Mouse (Mus musculus): ENCODE data around the gene Bicral.
"Not testable (repeated sequence)": the region's sequence is repeated elsewhere in the genome, so short reads cannot be mapped to it uniquely, and the experiment has no call there.

The Bicral gene

DNA sequence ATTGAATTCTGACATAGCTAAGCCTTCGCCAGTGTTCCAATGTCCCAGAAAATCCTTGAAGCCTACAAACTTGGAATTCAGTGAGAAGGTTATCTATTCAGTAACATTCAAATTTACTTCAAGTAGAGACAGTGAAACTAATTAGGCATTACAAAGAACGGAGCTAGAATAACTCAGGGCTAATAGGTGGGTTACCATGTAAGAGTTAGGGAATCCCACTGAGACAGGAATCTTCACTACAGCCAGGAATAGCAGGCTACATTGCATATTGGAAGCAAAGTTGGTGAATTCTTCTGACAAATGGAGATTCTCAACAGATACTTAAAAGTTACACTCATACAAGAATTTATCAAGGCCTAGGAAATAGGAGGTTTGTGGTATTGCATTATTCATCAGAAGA lies 70.3 kb downstream of the Bicral start:
- DNase-seq: not testable (repeated sequence)

DNA sequence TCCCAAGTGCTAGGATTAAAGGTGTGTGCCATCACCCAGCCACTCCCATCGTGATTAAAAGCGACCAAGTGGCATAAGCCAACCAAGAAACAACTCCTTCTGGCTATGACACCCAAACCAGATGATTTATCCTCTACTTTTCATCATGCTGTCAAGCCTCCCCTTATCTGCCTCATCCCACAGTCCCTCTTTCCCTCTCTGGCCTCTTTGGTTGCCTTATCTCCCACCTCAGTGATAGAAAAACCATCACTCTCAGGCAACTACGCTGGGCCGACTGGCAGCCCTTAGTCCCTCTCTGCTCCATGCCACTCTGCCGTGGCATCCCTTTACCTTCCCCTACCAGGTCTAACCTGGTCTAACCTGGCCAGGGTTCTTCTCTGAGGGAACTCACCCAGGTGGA lies 71.3 kb downstream of the Bicral start:
- DNase-seq: no peak

DNA sequence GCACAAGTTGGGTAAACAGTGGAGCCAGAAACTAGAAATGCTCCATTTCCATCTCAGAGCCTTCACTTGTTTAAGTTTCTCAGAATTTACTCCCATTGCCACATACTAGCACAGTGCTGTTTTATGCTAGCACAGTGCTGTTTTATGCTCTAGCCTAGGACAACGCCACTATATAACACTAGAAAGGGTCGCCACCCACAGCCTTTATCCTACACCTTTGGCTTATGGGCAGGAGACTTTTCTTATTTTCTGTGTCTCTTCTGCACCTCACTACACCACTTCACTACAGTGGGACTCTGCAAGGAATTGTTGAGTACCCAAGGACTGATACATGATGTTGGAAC lies 75.1 kb downstream of the Bicral start:
- no peak for DNase-seq

DNA sequence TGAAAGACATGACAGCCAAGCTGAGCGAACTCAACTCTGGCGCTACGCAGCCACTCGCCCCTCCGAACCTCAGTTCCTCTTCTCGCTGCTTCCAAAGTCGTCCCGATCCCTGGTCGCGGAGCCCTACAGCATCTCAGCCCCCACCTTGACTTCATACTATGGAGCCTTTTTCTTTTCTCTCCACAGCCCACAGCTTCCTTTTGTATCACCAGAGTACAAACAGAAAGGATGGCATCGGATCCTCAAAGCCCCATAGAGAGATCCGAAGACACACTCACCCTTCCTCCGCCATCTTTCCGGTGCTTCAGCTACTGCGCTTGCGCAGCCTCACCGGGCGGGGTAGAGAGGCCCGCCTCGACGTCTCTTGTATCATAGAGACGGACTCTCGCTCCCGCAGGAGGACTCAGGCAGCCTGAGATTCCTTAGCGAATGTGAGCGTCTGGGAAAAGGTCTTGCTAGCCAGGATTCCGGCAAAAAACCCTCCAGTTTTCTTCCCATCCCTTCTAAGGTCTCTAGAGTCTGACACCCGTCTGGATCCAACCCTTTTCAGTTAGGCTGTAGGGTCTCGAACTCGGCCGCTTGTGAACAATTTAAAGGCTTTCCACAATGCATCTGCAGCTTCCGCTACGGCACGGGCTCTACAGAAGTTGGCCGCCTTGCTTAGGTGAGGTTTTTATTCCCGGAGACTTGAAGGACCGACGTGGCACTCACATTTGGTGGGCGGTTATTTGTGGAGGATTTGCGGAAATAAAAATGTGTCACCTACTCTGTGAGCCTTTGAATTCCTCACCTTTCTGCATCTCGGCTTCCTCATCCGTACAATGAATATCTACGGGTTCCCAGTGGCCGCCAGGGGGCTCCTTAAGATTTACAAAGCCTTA lies 75.7 kb downstream of the Bicral start, which contains the start of gene Rpl7l1:
Gene Rpl7l1, minus strand, starts transcription at position 332 of the 881 bp plus-strand sequence.
- peak; percentile 92 for DNase-seq

DNA sequence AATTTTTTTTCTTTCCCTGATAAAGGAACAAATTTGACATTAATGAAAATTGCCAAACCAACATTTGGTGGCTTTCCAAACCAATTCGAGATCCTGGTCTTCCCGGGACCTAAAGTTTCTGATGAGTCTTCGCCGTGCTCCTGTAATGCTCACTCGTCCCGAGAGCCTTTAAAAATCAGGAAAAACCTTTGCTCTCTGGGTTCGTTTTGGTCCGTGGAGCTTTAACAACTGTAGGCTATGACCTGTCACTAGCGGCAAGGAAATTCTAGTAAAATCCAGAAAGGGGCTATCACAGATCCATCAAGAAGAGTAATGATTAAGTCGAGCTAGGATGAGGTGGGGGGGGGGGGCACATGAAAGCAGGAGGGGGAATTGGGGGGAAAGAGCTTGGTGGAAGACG lies 76.4 kb downstream of the Bicral start:
- DNase-seq: no peak

DNA sequence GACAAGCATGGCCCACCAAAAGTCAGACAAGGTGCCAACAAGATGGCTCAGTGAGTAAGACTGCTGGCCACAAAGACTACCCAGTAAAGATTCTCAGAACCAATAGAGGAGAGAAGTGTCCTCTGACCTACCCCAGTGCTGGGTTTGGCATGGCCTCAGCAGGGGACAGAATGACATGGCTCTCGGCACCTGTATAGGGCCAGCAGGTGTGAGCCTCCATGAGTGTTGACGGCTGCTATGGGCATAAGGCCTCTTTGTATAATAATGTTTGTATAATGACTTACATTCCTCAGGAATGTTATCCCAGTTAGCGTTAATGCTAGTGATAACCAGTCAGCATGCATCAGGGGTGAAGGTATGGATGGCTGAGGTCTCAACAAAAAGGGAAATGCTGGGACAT lies 82.2 kb downstream of the Bicral start:
- no peak for DNase-seq

DNA sequence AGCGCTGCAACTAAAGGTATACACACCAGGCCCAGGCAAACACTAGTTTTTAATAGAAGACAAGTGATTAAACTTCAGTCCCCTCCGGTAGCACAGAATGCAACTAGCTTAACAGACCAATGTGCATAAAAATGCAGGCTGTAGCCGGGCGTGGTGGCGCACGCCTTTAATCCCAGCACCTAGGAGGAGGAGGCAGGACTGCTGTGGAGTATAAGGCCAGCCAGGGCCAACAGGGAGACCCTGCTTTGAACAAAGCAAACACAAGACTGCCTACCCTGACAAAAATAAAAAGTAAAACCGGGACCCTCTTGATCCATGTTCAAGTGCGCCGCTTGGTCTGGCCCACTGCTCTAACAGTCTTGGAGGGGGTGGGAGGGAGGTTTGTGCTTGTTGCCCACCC lies 83.2 kb downstream of the Bicral start:
- no peak for DNase-seq

DNA sequence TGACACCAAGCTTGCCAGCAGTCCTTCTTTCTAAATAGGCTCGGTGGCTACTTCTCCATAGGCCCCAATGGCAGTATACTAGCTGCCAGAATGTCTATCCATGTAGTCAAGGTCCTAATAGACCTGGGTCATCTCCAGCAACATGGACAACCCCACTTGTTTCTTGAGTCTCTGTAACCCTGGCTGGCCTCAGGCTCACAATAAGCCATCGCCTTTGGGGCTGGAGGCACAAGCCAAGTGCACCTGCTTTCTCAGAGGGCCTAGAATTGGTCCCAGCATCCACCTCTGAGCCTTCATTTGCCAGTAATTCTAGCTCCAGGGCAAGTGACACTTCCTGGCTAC lies 84.2 kb downstream of the Bicral start:
- no peak for DNase-seq

DNA sequence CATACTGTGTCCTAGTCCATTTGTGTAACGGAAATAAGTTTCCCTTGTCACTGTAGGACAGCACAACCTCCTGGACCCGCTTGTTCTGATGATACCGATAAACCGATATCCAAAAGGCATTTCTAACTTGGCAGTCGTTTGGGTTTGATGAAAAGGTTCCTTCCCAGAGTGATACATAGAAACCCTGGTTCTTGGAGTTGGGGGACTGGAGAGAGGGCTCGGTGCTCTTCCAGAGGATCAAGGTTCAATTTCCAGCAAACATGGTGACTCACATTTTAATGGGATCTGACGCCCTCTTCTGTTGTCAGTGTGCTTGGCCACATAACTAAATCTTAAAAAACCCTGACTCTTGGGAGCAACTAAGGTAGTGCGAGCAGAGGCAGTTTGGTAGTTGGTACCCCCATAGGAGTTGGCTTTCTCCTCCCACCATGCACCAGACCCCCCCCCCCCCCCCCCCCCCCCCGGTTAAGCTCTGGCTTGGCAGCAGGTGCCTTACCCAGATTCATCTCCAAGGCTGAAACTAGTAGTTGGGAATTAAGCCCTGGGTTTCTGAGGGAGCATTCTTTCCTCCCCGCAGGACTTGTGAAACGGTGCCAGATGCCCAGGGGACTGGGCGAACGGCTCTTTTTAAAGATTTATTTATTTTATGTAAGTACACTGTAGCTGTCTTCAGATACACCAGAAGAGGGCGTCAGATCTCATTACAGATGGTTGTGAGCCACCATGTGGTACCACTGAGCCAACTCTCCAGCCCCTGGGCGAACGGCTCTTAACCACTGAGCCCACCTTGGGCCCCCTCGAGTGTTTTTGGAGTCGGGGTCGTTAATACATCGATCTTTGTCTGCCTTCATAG lies 84.8 kb downstream of the Bicral start:
- DNase-seq: no peak

DNA sequence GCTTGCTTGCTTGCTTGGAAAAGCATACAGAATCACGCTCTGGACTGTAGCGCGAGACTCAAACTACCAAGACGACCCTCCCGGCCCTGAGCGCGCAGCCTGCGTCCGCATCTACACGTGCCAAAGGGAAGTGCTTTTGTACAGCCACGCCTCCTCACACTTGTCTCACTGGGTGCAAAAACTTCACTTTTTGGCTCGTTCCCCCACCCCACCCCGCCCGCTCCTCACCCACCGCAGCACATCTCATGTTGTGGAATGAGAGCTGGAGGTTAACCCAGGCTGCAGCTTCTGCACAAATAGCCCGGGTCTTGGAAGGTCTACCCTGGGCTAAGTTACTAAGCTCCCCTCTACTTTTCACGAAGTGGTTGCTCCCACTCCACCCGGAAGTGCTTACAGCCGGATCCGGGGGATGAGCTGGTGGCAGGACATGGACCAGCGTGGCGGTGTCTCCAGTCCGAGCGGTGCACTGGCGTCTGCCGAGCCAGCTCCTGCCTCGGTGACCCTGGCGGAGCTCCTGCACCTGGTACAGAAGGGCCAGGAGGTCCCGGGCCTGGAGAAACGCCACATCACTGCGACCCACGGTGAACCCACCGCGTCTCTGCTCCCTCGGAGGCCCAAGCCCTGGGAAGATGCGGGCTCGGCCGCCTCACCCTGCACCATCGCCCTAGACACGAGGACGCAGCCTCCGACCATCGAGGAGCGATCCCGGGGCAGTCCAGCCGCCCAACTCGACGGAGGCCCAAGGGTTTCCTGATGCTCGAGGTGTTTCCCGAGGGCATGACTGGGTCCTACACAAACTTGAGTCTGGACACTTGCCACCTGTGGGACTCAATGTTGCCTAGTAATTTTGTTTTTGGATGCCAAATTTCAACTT lies 85.6 kb downstream of the Bicral start, which contains the start of gene 2310039H08Rik:
Gene 2310039H08Rik, plus strand, starts transcription at position 232 of the 874 bp plus-strand sequence.
- peak; percentile 84 for DNase-seq

DNA sequence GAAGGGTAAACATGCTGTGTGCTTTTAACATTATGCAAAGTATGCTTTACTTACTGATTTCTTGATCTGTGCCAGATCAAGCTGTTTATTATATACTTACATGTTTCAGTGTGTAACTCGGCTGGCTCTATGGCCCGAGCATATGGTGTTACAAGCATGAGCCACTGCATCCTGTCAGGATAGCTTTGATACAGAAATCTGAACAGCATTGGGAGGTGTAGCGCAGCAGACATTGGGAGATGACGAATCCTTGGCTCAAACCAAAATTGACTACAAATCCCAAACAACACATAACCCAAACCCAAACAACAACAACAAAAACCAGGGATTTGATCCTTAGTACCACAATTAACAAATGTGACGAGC lies 86.3 kb downstream of the Bicral start:
- no peak for DNase-seq

DNA sequence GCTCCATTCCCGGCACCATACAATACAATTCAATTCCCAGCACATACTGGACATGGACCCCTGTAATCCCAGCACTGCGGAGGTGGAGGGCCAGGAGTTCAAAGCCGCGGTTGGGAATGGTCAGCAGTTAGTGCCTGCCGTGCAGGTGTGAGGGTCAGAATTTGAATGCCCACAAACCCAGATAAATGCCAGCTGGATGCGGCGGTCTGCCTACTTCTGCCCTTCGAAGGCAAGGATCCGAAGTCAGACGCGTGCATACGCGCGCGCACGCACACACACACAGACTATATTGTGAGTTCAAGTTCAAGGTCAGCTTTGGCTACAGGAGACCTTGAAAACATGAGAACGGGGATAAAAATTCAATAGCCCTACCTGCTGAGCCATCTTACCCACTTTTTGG lies 86.7 kb downstream of the Bicral start:
- DNase-seq: no peak

DNA sequence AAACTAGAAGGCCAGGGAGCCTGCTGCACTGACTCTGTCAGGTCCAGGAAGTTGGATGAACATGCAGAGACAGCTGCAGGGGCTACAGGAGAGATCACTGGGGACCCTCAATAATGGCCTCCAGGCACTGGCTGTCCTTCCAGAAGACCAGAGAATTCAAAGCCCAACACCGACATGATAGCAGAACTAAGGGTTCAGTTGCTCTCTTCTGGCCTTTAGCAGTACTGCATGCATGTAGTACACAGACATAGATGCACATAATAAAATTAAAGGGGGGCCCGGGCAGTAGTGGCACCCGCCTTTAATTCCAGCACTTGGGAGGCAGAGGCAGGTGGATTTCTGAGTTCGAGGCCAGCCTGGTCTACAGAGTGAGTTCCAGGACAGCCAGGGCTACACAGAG lies 87.3 kb downstream of the Bicral start:
- no peak for DNase-seq

DNA sequence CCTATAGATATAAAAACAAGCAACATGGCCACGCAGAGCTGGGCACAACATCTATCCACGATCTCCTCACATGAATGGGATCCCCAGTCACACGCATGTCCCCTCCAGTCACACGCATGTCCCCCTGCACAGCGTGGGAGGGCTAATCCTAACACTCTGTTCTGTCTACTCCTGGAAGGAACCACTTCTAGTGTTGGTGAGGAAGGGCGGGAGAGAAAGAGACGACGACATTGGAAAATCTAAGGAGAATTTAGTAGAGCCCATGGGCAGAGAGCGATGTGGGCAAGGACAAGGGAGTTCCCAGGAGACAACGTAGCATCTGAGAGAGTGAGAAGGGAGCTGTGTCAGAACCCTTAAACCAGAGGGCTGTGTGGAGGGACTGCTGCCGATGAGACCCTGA lies 87.7 kb downstream of the Bicral start:
- no peak for DNase-seq

DNA sequence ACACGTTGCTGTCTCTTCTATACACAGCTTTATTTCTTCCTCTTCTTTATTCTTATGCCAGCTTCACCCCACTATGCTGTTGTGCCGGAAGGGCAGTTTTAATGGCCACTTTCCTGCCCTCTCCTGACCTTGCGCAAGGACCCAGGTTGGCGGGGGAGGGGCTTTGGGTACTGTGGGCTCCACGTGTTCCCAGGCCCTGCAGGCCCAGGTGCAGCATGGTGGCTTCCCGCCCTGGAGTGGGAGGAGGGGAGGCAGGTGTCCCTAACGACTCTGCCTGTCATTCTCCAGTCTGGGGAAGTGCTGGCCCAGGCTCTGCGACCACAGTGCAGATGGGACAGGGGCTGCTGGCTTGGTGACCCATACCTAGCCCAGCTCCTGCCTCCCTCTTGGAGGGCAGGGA lies 90.4 kb downstream of the Bicral start:
- DNase-seq: peak; percentile 83

DNA sequence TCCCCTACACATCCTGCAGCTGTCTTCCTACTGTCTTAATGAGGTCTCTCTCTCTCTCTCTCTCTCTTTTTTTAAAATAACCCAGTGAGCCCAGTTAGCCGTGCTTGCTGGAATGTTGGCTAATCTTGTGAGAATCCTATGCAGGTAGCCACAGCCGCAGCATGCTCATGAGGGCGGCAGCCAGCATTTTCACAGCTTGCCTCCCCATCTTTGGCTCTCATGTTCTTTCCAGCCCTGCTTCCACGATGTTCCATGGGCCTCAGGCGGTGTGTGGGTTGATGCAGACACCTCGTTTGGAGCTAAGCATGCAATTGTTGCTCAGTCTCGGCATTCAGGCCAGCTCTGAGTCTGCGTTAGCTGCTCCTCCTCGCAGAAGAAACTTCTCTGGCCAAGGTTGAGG lies 93.4 kb downstream of the Bicral start:
- not testable (repeated sequence) for DNase-seq

DNA sequence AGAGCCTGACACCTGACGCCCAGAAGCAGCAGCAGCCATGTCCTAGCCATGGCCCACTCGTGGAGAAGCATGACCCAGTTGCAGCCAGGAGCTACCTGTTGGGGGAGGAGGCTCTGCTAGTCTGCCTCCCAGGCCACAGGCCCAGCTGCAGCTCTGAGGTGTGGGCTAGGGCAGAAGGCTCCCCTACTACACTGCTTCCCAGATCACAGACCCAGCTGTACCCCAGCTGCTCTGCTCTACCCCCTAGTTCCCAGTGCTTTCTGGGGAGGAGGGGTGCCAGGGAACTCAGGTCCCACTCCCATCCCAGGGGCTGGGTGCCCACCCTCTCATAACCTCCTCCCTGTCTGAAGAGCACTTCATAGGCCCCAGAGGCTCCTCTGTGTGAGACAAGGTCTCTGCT lies 94.7 kb downstream of the Bicral start, which contains the start of gene Ptcra:
Gene Ptcra, minus strand, starts transcription at position 169 of the 400 bp plus-strand sequence.
- DNase-seq: peak; percentile 77

DNA sequence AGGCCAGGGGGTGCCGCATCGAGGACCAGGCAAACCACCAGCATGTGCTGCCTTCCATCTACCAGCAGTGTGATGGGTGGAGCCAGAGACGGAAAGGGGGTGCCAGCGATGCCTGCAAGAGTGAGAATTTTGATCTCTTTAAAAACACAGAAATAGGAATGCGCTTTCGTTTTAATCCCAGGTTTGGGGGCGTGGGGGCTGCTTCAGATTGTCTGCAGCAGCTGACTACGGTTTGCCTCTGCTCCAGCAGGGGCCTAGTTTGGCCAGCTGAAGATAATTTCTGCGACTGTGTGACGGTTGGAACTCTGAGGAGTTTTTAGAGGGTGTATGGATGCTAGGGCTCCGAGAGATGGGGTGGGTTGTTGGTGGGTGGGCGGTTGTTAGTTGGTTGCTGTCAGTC lies 99.5 kb downstream of the Bicral start:
- no peak for DNase-seq

DNA sequence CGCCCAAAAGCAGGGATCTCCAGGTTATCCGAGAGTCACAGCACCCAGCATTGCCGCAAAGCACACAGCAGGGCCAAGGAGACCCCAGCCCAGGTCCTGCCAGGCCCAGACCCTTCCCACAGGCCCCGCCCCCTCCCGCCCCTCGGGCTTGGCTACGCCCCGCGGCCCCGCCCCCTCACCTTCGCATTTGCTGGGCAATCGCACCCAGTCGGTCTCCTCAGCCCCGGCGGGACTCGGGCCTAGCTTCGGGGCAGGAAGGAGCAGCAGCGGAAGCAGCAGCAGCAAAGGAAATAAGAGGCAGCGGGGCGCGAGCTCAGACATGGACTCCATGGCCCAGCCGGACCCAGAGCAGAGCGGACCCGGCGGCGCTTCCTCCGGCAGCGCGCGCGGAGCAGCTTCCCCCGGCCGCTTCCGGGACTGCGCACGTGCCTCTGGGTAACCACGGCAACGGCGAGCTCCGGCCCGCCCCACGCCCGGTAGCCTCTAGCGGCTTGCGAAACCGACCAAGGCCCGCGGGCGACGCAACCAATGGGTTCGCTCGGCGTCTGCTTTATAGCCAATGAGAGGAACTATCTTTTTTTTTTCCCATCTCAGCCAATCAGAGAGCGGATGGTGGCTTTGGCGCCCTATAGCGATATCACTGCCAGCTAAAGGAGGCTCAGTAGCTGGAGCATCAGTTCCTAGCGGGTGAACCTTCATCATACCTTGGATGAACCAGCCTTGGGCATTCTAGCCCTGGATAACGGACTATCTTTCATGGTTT lies 106.3 kb downstream of the Bicral start, which contains the start of gene Cnpy3:
Gene Cnpy3, minus strand, starts transcription at position 421 of the 763 bp plus-strand sequence.
- DNase-seq: peak; percentile 96

DNA sequence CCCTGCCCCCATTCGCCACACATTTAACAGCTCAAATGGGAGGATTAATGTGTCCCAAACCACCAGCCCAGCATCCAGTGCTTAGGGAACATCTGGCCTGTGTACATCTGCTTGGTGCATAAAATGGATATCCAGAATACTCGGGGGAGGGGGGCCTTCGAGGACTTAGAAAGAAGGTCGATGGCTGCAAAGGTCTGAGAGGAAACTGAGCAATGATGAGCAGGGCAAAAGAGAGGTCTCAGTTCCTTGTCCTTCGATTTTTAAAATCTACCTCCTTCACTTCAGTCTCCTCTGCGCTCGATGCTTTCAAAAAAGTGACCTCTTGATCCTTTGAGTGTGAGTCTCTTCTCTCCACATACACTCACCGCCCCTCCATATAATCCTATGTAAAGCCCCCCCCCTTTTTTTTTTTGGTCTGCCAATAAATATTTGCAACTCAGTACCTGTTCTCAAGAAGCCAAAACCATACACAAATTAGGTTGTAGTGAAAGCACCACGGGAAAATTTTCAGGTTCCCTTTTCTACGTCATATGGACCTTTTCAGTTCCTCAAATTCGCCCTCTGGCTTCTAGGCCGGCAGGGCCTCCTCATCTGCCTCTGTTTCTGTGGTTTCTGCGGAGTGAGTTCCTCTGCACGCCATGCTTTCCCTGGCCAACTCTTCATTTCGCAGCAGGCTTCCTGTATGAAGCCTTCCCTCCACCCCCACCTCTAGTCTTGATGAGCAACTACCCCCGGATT lies 107.1 kb downstream of the Bicral start:
- no peak for DNase-seq

DNA sequence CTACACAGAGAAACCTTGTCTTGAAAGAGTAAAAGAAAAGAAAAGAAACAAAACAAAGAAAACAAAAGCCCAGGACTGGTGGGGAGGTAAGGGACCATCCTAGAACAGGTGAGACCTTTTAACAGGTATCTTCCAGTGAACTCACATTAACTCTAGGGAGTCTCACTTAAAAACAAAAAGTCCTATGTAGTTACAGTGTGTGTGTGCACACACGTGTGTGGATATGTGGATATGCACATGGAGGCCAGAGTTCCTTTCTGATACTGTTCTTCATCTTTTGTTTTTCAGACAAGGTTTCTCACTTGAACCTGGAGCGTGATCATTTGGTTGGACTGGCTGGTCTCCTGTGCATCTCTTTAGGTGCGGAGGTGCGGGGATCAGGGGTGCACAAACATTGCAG lies 107.7 kb downstream of the Bicral start:
- DNase-seq: no peak

Data from thymus, postnatal 25 days (tissue).